8 mouse cellular contexts compared by ENCODE assay signal in genomic region chr1:157446325-157446724, GRCm38 (mm10). TPM values are rescaled to one million over a fixed set of nuclear protein-coding genes. Genes with fewer than 3 reads are reported as not detected.
DNase-seq lines count a peak whose midpoint lies in the region; ATAC-seq and TF ChIP-seq lines count a peak whose summit lies in the region.

No protein-coding gene starts in this region.

- H3K27me3 ChIP-seq in forebrain, embryonic 11.5 days (ENCODE audit: control insufficient read depth, insufficient read depth, low read length) = no peaks in the 10 kb centered on the region; the same call in 1 of the 2 replicates
- H3K27me3 ChIP-seq in forebrain, embryonic 13.5 days = peaks cover 5% of the 10 kb centered on the region

- H3K4me2 ChIP-seq in forebrain, embryonic 11.5 days (ENCODE audit: low read depth, low read length, severe bottlenecking) = no peak overlapping the region
- H3K4me2 ChIP-seq in forebrain, embryonic 13.5 days = no peak overlapping the region

- TF ChIP-seq CTCF in layer of hippocampus, adult 2 months (conservative IDR thresholded peaks at IDR 0.05) = peak; percentile 85

- peak; percentile 61 for DNase-seq in forebrain, embryonic 11.5 days (ENCODE audit: low spot score)
- DNase-seq in A20 (ENCODE audit: low read depth, low spot score) = peak; percentile 63
- peak; percentile 58 for DNase-seq in cerebellum, adult 11-12 months
- DNase-seq in layer of hippocampus, adult 2 months (ENCODE audit: low spot score in 2 of 2) = peak; percentile 66 to 79
- DNase-seq in thymus, postnatal 36 days = peak; percentile 7 to 12

- no peak overlapping the region for H3K27ac ChIP-seq in forebrain, embryonic 11.5 days (ENCODE audit: low read depth, low read length)
- H3K27ac ChIP-seq in forebrain, embryonic 13.5 days = no peak overlapping the region
- peak overlapping the region; percentile 77 for H3K27ac ChIP-seq in layer of hippocampus, adult 2 months

- 67% methylated on average over 7 of the region's 7 CpGs for WGBS in forebrain, embryonic 11.5 days
- WGBS in forebrain, embryonic 13.5 days = 65% methylated on average over 7 of the region's 7 CpGs

- no peak for ATAC-seq in forebrain, embryonic 11.5 days (replicated peaks; ENCODE audit: low FRiP score)
- ATAC-seq in forebrain, embryonic 13.5 days = no peak
- ATAC-seq in granulocyte monocyte progenitor cell, adult 5-6 weeks (replicated peaks; ENCODE audit: poor library complexity, severe bottlenecking) = peak; percentile 60
- ATAC-seq in megakaryocyte, adult 5-6 weeks (ENCODE audit: poor library complexity, severe bottlenecking) = peak; percentile 62

- H3K9me3 ChIP-seq in forebrain, embryonic 11.5 days (ENCODE audit: control insufficient read depth, low read length) = no peaks in the 10 kb centered on the region
- H3K9me3 ChIP-seq in forebrain, embryonic 13.5 days (replicated peaks) = no peaks in the 10 kb centered on the region

- peaks cover 39% of the 10 kb centered on the region for H3K4me1 ChIP-seq in forebrain, embryonic 11.5 days (replicated peaks; ENCODE audit: control insufficient read depth, insufficient read depth, low read length)
- H3K4me1 ChIP-seq in forebrain, embryonic 13.5 days = peaks cover 82% of the 10 kb centered on the region

- H3K9ac ChIP-seq in forebrain, embryonic 11.5 days (ENCODE audit: low read length) = no peak overlapping the region
- no peak overlapping the region for H3K9ac ChIP-seq in forebrain, embryonic 13.5 days

- no peak overlapping the region for H3K4me3 ChIP-seq in forebrain, embryonic 11.5 days (ENCODE audit: low read depth, low read length)
- H3K4me3 ChIP-seq in forebrain, embryonic 13.5 days = no peak overlapping the region
- H3K4me3 ChIP-seq in layer of hippocampus, adult 2 months = no peak overlapping the region

- no peaks in the 10 kb centered on the region for H3K36me3 ChIP-seq in forebrain, embryonic 11.5 days (ENCODE audit: control insufficient read depth, insufficient read depth, low read length)
- H3K36me3 ChIP-seq in forebrain, embryonic 13.5 days (ENCODE audit: poor library complexity, severe bottlenecking) = no peaks in the 10 kb centered on the region

RNA-seq across cellular contexts. Expression of gene Cryzl2, which starts 12.1 kb away (rescaled TPM):
- 8.4 and 9.4 TPM in 2 replicates for polyA plus RNA-seq in forebrain, embryonic 11.5 days (2014; fragmentation: Nextera tagmentation; extraction: Ambion mirVana)
- polyA plus RNA-seq in forebrain, embryonic 13.5 days (2015; fragmentation: Nextera tagmentation; extraction: Ambion mirVana) = 5.8 and 6.6 TPM in 2 replicates
- total RNA-seq in granulocyte monocyte progenitor cell, adult 5-6 weeks (2014; fragmentation: Nextera tagmentation) = 25.8 and 26.5 TPM in 2 replicates
- 10.6 and 18.9 TPM in 2 replicates for total RNA-seq in granulocyte monocyte progenitor cell, adult 5-6 weeks (2017)
- 1 to 10 TPM; 4.3 to 5.1 TPM for total RNA-seq in layer of hippocampus, adult 2 months (2021)
- total RNA-seq in megakaryocyte, adult 5-6 weeks (2015) = 6.0 and 8.4 TPM in 2 replicates
- 4.7 and 8.0 TPM in 2 replicates for total RNA-seq in megakaryocyte, adult 5-6 weeks (2017)

RNA-seq across cellular contexts. Expression of gene Rasal2, which starts 33.9 kb away (rescaled TPM):
- 15.4 and 19.4 TPM in 2 replicates for polyA plus RNA-seq in forebrain, embryonic 11.5 days (2014; fragmentation: Nextera tagmentation; extraction: Ambion mirVana)
- 31.0 and 33.7 TPM in 2 replicates for polyA plus RNA-seq in forebrain, embryonic 13.5 days (2015; fragmentation: Nextera tagmentation; extraction: Ambion mirVana)
- total RNA-seq in granulocyte monocyte progenitor cell, adult 5-6 weeks (2014; fragmentation: Nextera tagmentation) = 1.3 and 2.0 TPM in 2 replicates
- 2.2 and 2.3 TPM in 2 replicates for total RNA-seq in granulocyte monocyte progenitor cell, adult 5-6 weeks (2017)
- total RNA-seq in layer of hippocampus, adult 2 months (2021) = 10 to 100 TPM; 91.1 to 93.7 TPM
- total RNA-seq in megakaryocyte, adult 5-6 weeks (2015) = 0.46 and 1.2 TPM in 2 replicates
- 0.73 and 0.98 TPM in 2 replicates for total RNA-seq in megakaryocyte, adult 5-6 weeks (2017)

Comparison
In these comparisons a context has a peak if more than half of its experiments do, and no peak if none do; other contexts are left out.
1. ATAC-seq: peak in granulocyte monocyte progenitor cell, adult 5-6 weeks (single experiment) and megakaryocyte, adult 5-6 weeks (single experiment); none in forebrain, embryonic 11.5 days (single experiment) and forebrain, embryonic 13.5 days (single experiment).
2. DNase-seq: peak in every context shown above with its lines; median percentile 72 in layer of hippocampus, adult 2 months; 63 in A20; 61 in forebrain, embryonic 11.5 days; 58 in cerebellum, adult 11-12 months; 10 in thymus, postnatal 36 days.
3. RNA of gene Rasal2, which starts 33.9 kb away (total RNA-seq): 91.1 to 93.7 TPM in layer of hippocampus, adult 2 months; 1.3 to 2.3 TPM in granulocyte monocyte progenitor cell, adult 5-6 weeks and 0.46 to 1.2 TPM in megakaryocyte, adult 5-6 weeks; every median in the first group is over 10 times any median in the second.